Mouse (Mus musculus) C2C12 (cell line): ENCODE measurements around the gene Gpsm1. TPM values are rescaled to one million over a fixed set of nuclear protein-coding genes. Genes with fewer than 3 reads are reported as not detected.

ENCODE experiments used
- H3K27me3 ChIP-seq: one replicate; pipeline ENCODE4 v1.6.1; 2011; ENCODE audit not compliant: control insufficient read depth, insufficient read depth, insufficient read length
- H3K36me3 ChIP-seq: one replicate; pipeline ENCODE4 v1.6.1; 2011; ENCODE audit not compliant: control insufficient read depth, insufficient read depth
- H3K4me3 ChIP-seq: one replicate; pipeline ENCODE4 v1.5.1; 2011; ENCODE audit warnings: mild to moderate bottlenecking, control low read depth; ENCODE audit not compliant: poor library complexity, insufficient read depth, severe bottlenecking
- H3K79me2 ChIP-seq: one replicate; pipeline ENCODE4 v1.6.1; 2011; ENCODE audit not compliant: control insufficient read depth, insufficient read depth
- H3K79me3 ChIP-seq: one replicate; pipeline ENCODE4 v1.6.1; 2011; ENCODE audit warnings: low read depth, control low read depth
- H3ac ChIP-seq: one replicate; pipeline ENCODE3; 2011; ENCODE audit warnings: low read depth; ENCODE audit not compliant: control insufficient read depth, insufficient read length
- CEBPB ChIP-seq: IDR thresholded peaks from one replicate; pipeline ENCODE4 v1.6.1; 2011; ENCODE audit warnings: low read depth, mild to moderate bottlenecking, control low read depth, moderate library complexity
- CTCF ChIP-seq: IDR thresholded peaks from one replicate; pipeline ENCODE4 v1.5.1; 2011; ENCODE audit not compliant: control insufficient read depth, insufficient read depth, insufficient read length
- FOSL1 ChIP-seq: IDR thresholded peaks from one replicate; pipeline ENCODE4 v1.8.0; 2011; ENCODE audit warnings: mild to moderate bottlenecking, low read length; ENCODE audit not compliant: poor library complexity, insufficient read depth, severe bottlenecking
- MAX ChIP-seq: IDR thresholded peaks from one replicate; pipeline ENCODE4 v1.6.1; 2011; ENCODE audit warnings: mild to moderate bottlenecking, control low read depth
- MYOD1 ChIP-seq: IDR thresholded peaks from one replicate; pipeline ENCODE4 v1.6.1; 2011; ENCODE audit warnings: low read depth; ENCODE audit not compliant: control insufficient read depth, insufficient read length
- MYOG ChIP-seq: IDR thresholded peaks from one replicate; pipeline ENCODE4 v1.6.1; 2011; ENCODE audit not compliant: control insufficient read depth, insufficient read length; ENCODE audit errors: extremely low read depth
- USF1 ChIP-seq: IDR thresholded peaks from one replicate; pipeline ENCODE4 v1.6.1; 2011; ENCODE audit warnings: low read depth, mild to moderate bottlenecking, control low read depth, moderate library complexity
- polyA plus RNA-seq: library from polyadenylated mRNA; unstranded; fragments of >200 nt; fragmentation: generic; extraction: Trizol; gene quantifications from one replicate; pipeline ENCODE4 v1.2.1, GENCODE M21; 2012; ENCODE audit warnings: missing spikeins

Gpsm1 gene
- polyA plus RNA-seq, 1 experiment: 20.6 TPM

DNA sequence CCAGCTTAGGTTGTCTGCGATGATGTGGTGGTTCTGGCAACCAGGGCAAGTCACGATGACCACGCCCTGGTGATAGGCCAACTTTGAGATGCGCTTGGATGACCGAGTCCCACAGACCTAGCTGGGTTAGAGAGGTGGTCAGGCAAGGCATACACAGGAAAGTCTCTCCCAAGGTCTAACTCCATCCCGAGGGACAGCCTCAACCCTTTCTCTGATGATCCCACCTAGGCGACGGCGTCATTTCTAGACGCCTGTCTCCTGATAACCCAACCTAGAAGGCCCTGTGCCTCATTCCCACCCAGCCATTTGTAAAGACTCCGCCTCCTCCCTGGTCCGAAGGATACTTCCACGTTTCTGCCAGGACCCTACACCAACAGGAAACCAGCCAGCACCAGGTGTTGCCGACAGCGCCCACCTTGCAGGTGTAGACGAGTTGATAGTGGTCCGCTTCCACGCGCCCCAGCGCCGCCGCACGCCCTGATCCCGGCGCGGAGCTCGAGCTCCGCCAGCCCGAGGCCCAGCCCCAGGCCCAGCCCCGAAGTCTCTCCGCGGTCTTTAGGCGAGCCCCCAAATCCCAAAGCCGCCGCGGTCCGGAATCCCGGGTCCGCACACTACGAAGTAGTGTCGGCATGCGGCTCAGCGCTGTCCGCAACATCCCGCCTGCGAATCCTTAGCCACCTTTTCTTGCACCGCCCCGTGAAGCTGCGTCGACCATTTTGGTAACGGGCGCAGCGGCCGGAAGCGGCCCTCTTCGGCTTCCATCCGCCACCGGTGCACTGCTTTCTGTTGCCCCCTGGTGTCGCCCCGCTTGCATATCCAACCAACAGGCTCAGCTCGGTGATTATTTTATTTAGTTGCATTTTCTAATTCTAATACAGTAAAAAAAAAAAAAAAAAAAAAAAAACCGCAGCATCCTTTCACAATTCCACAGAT lies 36.3 kb downstream of the Gpsm1 start, which contains the start of gene Dnlz:
Gene Dnlz, minus strand, starts transcription at position 753 of the 933 bp plus-strand sequence.
- H3ac ChIP-seq: peak within 1 kb of the TSS; percentile 80
- TF ChIP-seq MAX: peak; percentile 73
- TF ChIP-seq MYOD1: no peak
- peak; percentile 74 for TF ChIP-seq CTCF
- peaks cover 3% of the 10 kb centered on the region for H3K79me3 ChIP-seq
- H3K79me2 ChIP-seq: peaks cover 19% of the 10 kb centered on the region
- H3K4me3 ChIP-seq: peak within 1 kb of the TSS; percentile 95
- peaks cover 14% of the 10 kb centered on the region for H3K36me3 ChIP-seq
- H3K27me3 ChIP-seq: no peaks in the 10 kb centered on the region

DNA sequence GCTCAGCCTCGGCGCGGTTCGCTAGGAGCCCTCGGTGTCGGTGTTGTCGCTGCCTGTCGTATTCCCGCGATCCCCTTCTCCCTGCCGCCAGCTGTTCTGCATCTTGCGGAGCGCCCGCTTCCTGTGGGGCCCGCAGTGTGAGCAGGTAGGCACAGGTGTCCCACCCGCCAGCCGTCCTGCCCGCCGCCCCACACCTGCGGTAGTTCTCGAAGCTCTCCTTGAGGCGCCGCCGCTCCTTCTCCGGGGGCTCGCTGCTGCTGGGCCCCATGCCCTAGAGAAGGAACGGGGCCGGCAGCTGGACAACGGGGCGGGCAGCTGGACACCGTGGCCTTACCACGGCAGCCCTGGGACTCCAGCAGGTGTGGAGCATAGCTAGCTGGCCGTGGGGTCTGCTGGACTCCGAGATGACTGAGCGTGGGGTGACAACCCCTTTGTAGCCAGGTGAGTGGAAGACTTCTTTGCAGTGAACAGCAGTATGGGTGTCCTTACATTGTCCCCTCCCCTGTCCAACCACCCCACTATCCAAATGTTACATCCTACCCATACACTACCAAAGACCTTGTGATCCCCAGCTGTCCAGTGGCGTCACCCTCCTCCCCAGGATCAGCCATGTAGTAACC lies 37.1 kb downstream of the Gpsm1 start:
- peaks cover 19% of the 10 kb centered on the region for H3K79me2 ChIP-seq
- H3K4me3 ChIP-seq: peak overlapping the region; percentile 95
- H3K27me3 ChIP-seq: no peaks in the 10 kb centered on the region
- peaks cover 14% of the 10 kb centered on the region for H3K36me3 ChIP-seq
- peak overlapping the region; percentile 35 for H3ac ChIP-seq
- TF ChIP-seq MYOG (no peak), MYOD1 (peak; percentile 11)
- peaks cover 3% of the 10 kb centered on the region for H3K79me3 ChIP-seq

GRCm38 (mm10) chr2:26353066-26353980 lies 38.0 kb downstream of the Gpsm1 start:
- TF ChIP-seq CTCF (no peak), CEBPB (no peak), FOSL1 (no peak)
- no peak overlapping the region for H3ac ChIP-seq
- peaks cover 3% of the 10 kb centered on the region for H3K79me3 ChIP-seq
- peaks cover 14% of the 10 kb centered on the region for H3K36me3 ChIP-seq
- H3K27me3 ChIP-seq: no peaks in the 10 kb centered on the region
- H3K79me2 ChIP-seq: peaks cover 19% of the 10 kb centered on the region
- H3K4me3 ChIP-seq: no peak overlapping the region

GRCm38 (mm10) chr2:26354401-26354800 lies 39.1 kb downstream of the Gpsm1 start:
- H3K79me2 ChIP-seq: peaks cover 19% of the 10 kb centered on the region
- H3ac ChIP-seq: no peak overlapping the region
- H3K36me3 ChIP-seq: peaks cover 9% of the 10 kb centered on the region
- no peak overlapping the region for H3K4me3 ChIP-seq
- H3K79me3 ChIP-seq: peaks cover 3% of the 10 kb centered on the region
- no peaks in the 10 kb centered on the region for H3K27me3 ChIP-seq
- no peak for TF ChIP-seq FOSL1
- TF ChIP-seq CTCF: no peak
- TF ChIP-seq USF1: no peak
- no peak for TF ChIP-seq CEBPB
- no peak for TF ChIP-seq MAX
- no peak for TF ChIP-seq MYOG
- no peak for TF ChIP-seq MYOD1

GRCm38 (mm10) chr2:26356231-26356630 lies 40.9 kb downstream of the Gpsm1 start:
- TF ChIP-seq CTCF (no peak), CEBPB (no peak), MYOG (no peak), FOSL1 (no peak), MYOD1 (no peak), USF1 (no peak), MAX (no peak)
- H3K27me3 ChIP-seq: no peaks in the 10 kb centered on the region
- H3K79me2 ChIP-seq: peaks cover 3% of the 10 kb centered on the region
- H3K4me3 ChIP-seq: no peak overlapping the region
- H3ac ChIP-seq: no peak overlapping the region
- H3K36me3 ChIP-seq: no peaks in the 10 kb centered on the region
- H3K79me3 ChIP-seq: no peaks in the 10 kb centered on the region
